14 mouse cellular contexts compared by ENCODE assay signal in genomic region chr6:34474031-34474430, GRCm38 (mm10). TPM values are rescaled to one million over a fixed set of nuclear protein-coding genes. Genes with fewer than 3 reads are reported as not detected.
DNase-seq lines count a peak whose midpoint lies in the region; ATAC-seq and TF ChIP-seq lines count a peak whose summit lies in the region.
"Had no signal": no experiment of that assay in that cellular context is flagged by ENCODE, and none has a peak within 500 bp of the region (broad histone marks: within the 10 kb centered on the region; RNA-seq: fewer than 3 reads in every experiment).

No protein-coding gene starts in this region.

- H3K9me3 ChIP-seq in stomach, postnatal 0 days (ENCODE audit: control insufficient read depth, low read length) = no peaks in the 10 kb centered on the region
- no peaks in the 10 kb centered on the region for H3K9me3 ChIP-seq in midbrain, embryonic 14.5 days (ENCODE audit: control insufficient read depth, low read length)
- H3K9me3 ChIP-seq: heart, embryonic 10.5 days; hindbrain, embryonic 10.5 days; megakaryocyte, embryonic 14.5 days had no signal

- peak; percentile 18; the same call in 1 of the 2 replicates for TF ChIP-seq CTCF in gastrocnemius, adult 2 months (IDR thresholded peaks at IDR 0.05)
- peak; percentile 49 for TF ChIP-seq CTCF in stomach, postnatal 0 days (IDR thresholded peaks at IDR 0.05; ENCODE audit: low read depth)

- 0 out of 2 replicates have a peak, but pooled peaks cover 3% of the 10 kb centered on the region for H3K4me1 ChIP-seq in stomach, postnatal 0 days (replicated peaks; ENCODE audit: control insufficient read depth, insufficient read depth)
- H3K4me1 ChIP-seq in midbrain, embryonic 14.5 days (ENCODE audit: control insufficient read depth, insufficient read depth, low read length) = peaks cover 26% of the 10 kb centered on the region

- DNase-seq in gastrocnemius, adult 2 months = no peak
- no peak for DNase-seq in gastrocnemius, postnatal 4 days (ENCODE audit: low spot score in 2 of 2)
- peak; percentile 46 for DNase-seq in thymus, postnatal 0 days (ENCODE audit: low spot score)
- no peak for DNase-seq in thymus, postnatal 14 days
- peak; percentile 58 for DNase-seq in liver
- no peak for DNase-seq in stomach, postnatal 0 days (ENCODE audit: low spot score)
- DNase-seq in adrenal gland, adult 8-10 months = no peak
- no peak for DNase-seq in midbrain, embryonic 14.5 days
- DNase-seq: thymus, postnatal 36 days had no signal

- 59% methylated on average over 3 of the region's 3 CpGs for WGBS in stomach, postnatal 0 days
- WGBS in midbrain, embryonic 14.5 days = 57% methylated on average over 3 of the region's 3 CpGs

- H3K27ac ChIP-seq in gastrocnemius, adult 2 months = no peak overlapping the region
- H3K27ac ChIP-seq in stomach, postnatal 0 days (replicated peaks) = no peak overlapping the region
- no peak overlapping the region for H3K27ac ChIP-seq in midbrain, embryonic 14.5 days (replicated peaks; ENCODE audit: low read depth, low read length)
- H3K27ac ChIP-seq: hindbrain, embryonic 10.5 days had no signal

- no peaks in the 10 kb centered on the region for H3K36me3 ChIP-seq in stomach, postnatal 0 days (ENCODE audit: control insufficient read depth, insufficient read depth, low read length)
- H3K36me3 ChIP-seq in midbrain, embryonic 14.5 days (ENCODE audit: control insufficient read depth, insufficient read depth, low read length) = no peaks in the 10 kb centered on the region
- H3K36me3 ChIP-seq: heart, embryonic 10.5 days; hindbrain, embryonic 10.5 days had no signal

- no peak for ATAC-seq in stomach, postnatal 0 days (ENCODE audit: low FRiP score, low TSS enrichment)
- no peak for ATAC-seq in midbrain, embryonic 14.5 days (ENCODE audit: low FRiP score, low TSS enrichment)

- no peak overlapping the region for H3K9ac ChIP-seq in stomach, postnatal 0 days (ENCODE audit: low read length)
- H3K9ac ChIP-seq in midbrain, embryonic 14.5 days (replicated peaks; ENCODE audit: low read length) = no peak overlapping the region

- H3K27me3 ChIP-seq in stomach, postnatal 0 days (ENCODE audit: control insufficient read depth, insufficient read depth, low read length) = no peaks in the 10 kb centered on the region
- H3K27me3 ChIP-seq in midbrain, embryonic 14.5 days (ENCODE audit: control insufficient read depth, insufficient read depth, low read length) = no peaks in the 10 kb centered on the region

- no peak overlapping the region for H3K4me2 ChIP-seq in stomach, postnatal 0 days (replicated peaks; ENCODE audit: low read depth)
- H3K4me2 ChIP-seq in midbrain, embryonic 14.5 days (ENCODE audit: low read length) = no peak overlapping the region

- H3K4me3 ChIP-seq in gastrocnemius, adult 2 months = no peak overlapping the region
- H3K4me3 ChIP-seq in stomach, postnatal 0 days (ENCODE audit: low read depth, low read length) = no peak overlapping the region
- no peak overlapping the region for H3K4me3 ChIP-seq in midbrain, embryonic 14.5 days (replicated peaks; ENCODE audit: low read depth, low read length)
- H3K4me3 ChIP-seq: erythroblast, embryonic 14.5 days; heart, embryonic 10.5 days; hindbrain, embryonic 10.5 days; megakaryocyte, embryonic 14.5 days; myocyte had no signal

- TF ChIP-seq EP300 in stomach, postnatal 0 days (optimal IDR thresholded peaks at IDR 0.05) = no peak

- intact Hi-C loops in gastrocnemius, adult 2 months (cut with DNase I) = no loop called here

RNA-seq across cellular contexts. Expression of gene Bpgm, which starts 2.0 kb away (rescaled TPM):
- total RNA-seq in gastrocnemius, adult 2 months (2021) = 10 to 100 TPM; 87.2 to 92.8 TPM
- 10 to 100 TPM; 29.3 to 32.8 TPM for total RNA-seq in gastrocnemius, postnatal 4 days (2021)
- 38.0 and 39.0 TPM in 2 replicates for polyA plus RNA-seq in thymus, postnatal 0 days (2015; fragmentation: Nextera tagmentation; extraction: Ambion mirVana)
- 25.5 and 30.1 TPM in 2 replicates for polyA plus RNA-seq in stomach, postnatal 0 days (2015; fragmentation: Nextera tagmentation; extraction: Ambion mirVana)
- 10 to 100 TPM; 28.9 to 47.3 (median 35.4) TPM for total RNA-seq in adrenal gland, adult 8-10 months (2022)
- 94.2 and 94.6 TPM in 2 replicates for polyA plus RNA-seq in midbrain, embryonic 14.5 days (2014; fragmentation: Nextera tagmentation; extraction: Ambion mirVana)

Comparison
In these comparisons a context has a peak if more than half of its experiments do, and no peak if none do; other contexts are left out.
1. DNase-seq: peak in thymus, postnatal 0 days (single experiment) and liver (single experiment); none in gastrocnemius, adult 2 months (single experiment), gastrocnemius, postnatal 4 days (0 of 2), thymus, postnatal 14 days (single experiment), stomach, postnatal 0 days (single experiment), adrenal gland, adult 8-10 months (single experiment) and midbrain, embryonic 14.5 days (single experiment).